Mouse (Mus musculus) limb, embryonic 10.5 days (tissue): ENCODE results near the gene Lin7b. TPM values are rescaled to one million over a fixed set of nuclear protein-coding genes. Genes with fewer than 3 reads are reported as not detected.

Source experiments
- DNase-seq: peaks from one replicate; pipeline ENCODE4 v3.0.0-alpha.2; 2017; ENCODE audit warnings: low spot score
- H3K27ac ChIP-seq: fragments of 300-500 bp; sonication (generic); 2 replicates; pipeline ENCODE4 v1.5.1; 2016; ENCODE audit warnings: mild to moderate bottlenecking
- H3K27me3 ChIP-seq: fragments of 300-500 bp; sonication (generic); 2 replicates; pipeline ENCODE4 v1.6.1; 2016; ENCODE audit warnings: low read depth, mild to moderate bottlenecking; ENCODE audit not compliant: poor library complexity, severe bottlenecking
- H3K36me3 ChIP-seq: fragments of 300-500 bp; sonication (generic); 2 replicates; pipeline ENCODE4 v1.6.1; 2016; ENCODE audit warnings: mild to moderate bottlenecking, moderate library complexity
- H3K4me1 ChIP-seq: fragments of 300-500 bp; sonication (generic); 2 replicates; pipeline ENCODE4 v1.6.1; 2016
- H3K4me3 ChIP-seq: fragments of 300-500 bp; sonication (generic); 2 replicates; pipeline ENCODE4 v1.5.1; 2016; ENCODE audit warnings: mild to moderate bottlenecking, moderate library complexity
- H3K9me3 ChIP-seq: fragments of 300-500 bp; sonication (generic); replicated peaks from 2 replicates; pipeline ENCODE4 v1.6.1; 2016; ENCODE audit warnings: mild to moderate bottlenecking
- WGBS: fragments of 180-500 bp; shearing (Covaris S2); methylation state at CpG from one replicate; pipeline ENCODE4 v1.1.7; 2016; 5-methylcytosine and 5-hydroxymethylcytosine counted together
- polyA plus RNA-seq: library from polyadenylated mRNA; unstranded; fragments of >200 nt; fragmentation: Nextera tagmentation; extraction: Ambion mirVana; gene quantifications from 2 replicates; pipeline ENCODE4 v1.2.1, GENCODE M21; 2016

Lin7b gene
- polyA plus RNA-seq, 1 experiment from 2014 or later, result 0.40 TPM

- Histone ChIP-seq H3K9me3 (no peaks in the 10 kb centered on the region), H3K4me3 (no peak overlapping the region), H3K27ac (no peak overlapping the region), H3K36me3 (peaks cover 59% of the 10 kb centered on the region), H3K27me3 (peaks cover 30% of the 10 kb centered on the region), H3K4me1 (peaks cover 29% of the 10 kb centered on the region)
- WGBS, result 88% methylated on average over 5 of the region's 5 CpGs
- no peak for DNase-seq
These were observed 2.0 kb upstream of the Lin7b start for GRCm38 (mm10) chr7:45372371-45372770.

- DNase-seq, result no peak
- peak overlapping the region; percentile 56; the same call in 1 of the 2 replicates for H3K27ac ChIP-seq
- H3K9me3 ChIP-seq, result no peaks in the 10 kb centered on the region
- WGBS, result 9% methylated on average over 52 of the region's 52 CpGs
- peaks cover 46% of the 10 kb centered on the region for H3K27me3 ChIP-seq
- peaks cover 45% of the 10 kb centered on the region for H3K4me1 ChIP-seq
- H3K36me3 ChIP-seq, result peaks cover 35% of the 10 kb centered on the region
- H3K4me3 ChIP-seq, result peak overlapping the region; percentile 62
These were observed 428 bp downstream of the Lin7b start for GRCm38 (mm10) chr7:45369836-45370474.

- Histone ChIP-seq H3K9me3 (no peaks in the 10 kb centered on the region), H3K4me1 (peaks cover 45% of the 10 kb centered on the region), H3K27ac (no peak overlapping the region), H3K27me3 (peaks cover 54% of the 10 kb centered on the region), H3K4me3 (no peak overlapping the region), H3K36me3 (peaks cover 28% of the 10 kb centered on the region)
- DNase-seq, result no peak
- WGBS, result 72% methylated on average over 16 of the region's 16 CpGs
These were observed 1.2 kb downstream of the Lin7b start for GRCm38 (mm10) chr7:45369022-45369745.

- H3K27ac ChIP-seq, result no peak overlapping the region
- H3K4me3 ChIP-seq, result peak overlapping the region; percentile 68; the same call in 1 of the 2 replicates
- peaks cover 45% of the 10 kb centered on the region for H3K4me1 ChIP-seq
- no peaks in the 10 kb centered on the region for H3K9me3 ChIP-seq
- 80% methylated on average over 15 of the region's 15 CpGs for WGBS
- peaks cover 64% of the 10 kb centered on the region for H3K27me3 ChIP-seq
- peaks cover 18% of the 10 kb centered on the region for H3K36me3 ChIP-seq
- DNase-seq, result no peak
These were observed 2.2 kb downstream of the Lin7b start for GRCm38 (mm10) chr7:45368178-45368577.

GRCm38 (mm10) chr7:45367020-45367880 lies 3.1 kb downstream of the Lin7b start:
- Histone ChIP-seq H3K4me3 (peak overlapping the region; percentile 68), H3K4me1 (peaks cover 51% of the 10 kb centered on the region), H3K27ac (peak overlapping the region; percentile 68), H3K27me3 (peaks cover 73% of the 10 kb centered on the region), H3K36me3 (peaks cover 9% of the 10 kb centered on the region), H3K9me3 (no peaks in the 10 kb centered on the region)
- peak; percentile 98 for DNase-seq
- under 1% methylated on average over 69 of the region's 70 CpGs for WGBS

GRCm38 (mm10) chr7:45366652-45367019 lies 3.7 kb downstream of the Lin7b start, which contains the start of gene Ppfia3:
Ppfia3 (minus strand) TSS chr7:45367019.
- Histone ChIP-seq H3K4me3 (peak within 1 kb of the TSS; percentile 68), H3K27ac (peak within 1 kb of the TSS; percentile 68), H3K4me1 (peaks cover 55% of the 10 kb centered on the region), H3K9me3 (no peaks in the 10 kb centered on the region), H3K27me3 (peaks cover 80% of the 10 kb centered on the region), H3K36me3 (peaks cover 3% of the 10 kb centered on the region; the same call in 1 of the 2 replicates)
- under 1% methylated on average over 25 of the region's 26 CpGs for WGBS
- no peak for DNase-seq

- H3K36me3 ChIP-seq, result no peaks in the 10 kb centered on the region
- H3K27me3 ChIP-seq, result peaks cover 86% of the 10 kb centered on the region
- peak overlapping the region; percentile 68 for H3K4me3 ChIP-seq
- DNase-seq, result peak; percentile 73
- 3% methylated on average over 35 of the region's 35 CpGs for WGBS
- peaks cover 55% of the 10 kb centered on the region for H3K4me1 ChIP-seq
- H3K9me3 ChIP-seq, result no peaks in the 10 kb centered on the region
- H3K27ac ChIP-seq, result peak overlapping the region; percentile 68
These were observed 4.4 kb downstream of the Lin7b start for GRCm38 (mm10) chr7:45365742-45366651.

- 81% methylated on average over 2 of the region's 2 CpGs for WGBS
- peaks cover 41% of the 10 kb centered on the region for H3K4me1 ChIP-seq
- H3K27me3 ChIP-seq, result peaks cover 83% of the 10 kb centered on the region
- no peak for DNase-seq
- H3K27ac ChIP-seq, result no peak overlapping the region
- H3K4me3 ChIP-seq, result no peak overlapping the region
- no peaks in the 10 kb centered on the region for H3K36me3 ChIP-seq
- no peaks in the 10 kb centered on the region for H3K9me3 ChIP-seq
These were observed 6.4 kb downstream of the Lin7b start for GRCm38 (mm10) chr7:45363983-45364382.

GRCm38 (mm10) chr7:45362801-45363200 lies 7.6 kb downstream of the Lin7b start:
- Histone ChIP-seq H3K27ac (no peak overlapping the region), H3K27me3 (peaks cover 74% of the 10 kb centered on the region), H3K4me3 (no peak overlapping the region), H3K36me3 (no peaks in the 10 kb centered on the region), H3K9me3 (no peaks in the 10 kb centered on the region), H3K4me1 (peaks cover 36% of the 10 kb centered on the region)
- WGBS, result 3% methylated on average over 13 of the region's 13 CpGs
- DNase-seq, result no peak

- Histone ChIP-seq H3K4me3 (peak overlapping the region; percentile 60), H3K27ac (peak overlapping the region; percentile 72), H3K27me3 (peaks cover 84% of the 10 kb centered on the region), H3K36me3 (no peaks in the 10 kb centered on the region), H3K9me3 (no peaks in the 10 kb centered on the region), H3K4me1 (peaks cover 25% of the 10 kb centered on the region)
- DNase-seq, result peak; percentile 81
- WGBS, result under 1% methylated on average over 43 of the region's 43 CpGs
These were observed 9.1 kb downstream of the Lin7b start for GRCm38 (mm10) chr7:45361243-45361804.

- H3K4me1 ChIP-seq, result peaks cover 17% of the 10 kb centered on the region
- H3K9me3 ChIP-seq, result no peaks in the 10 kb centered on the region
- H3K27me3 ChIP-seq, result peaks cover 81% of the 10 kb centered on the region
- DNase-seq, result no peak
- 0 out of 2 replicates have a peak overlapping the region, but pooled peaks have one; percentile 60 for H3K4me3 ChIP-seq
- 46% methylated on average over 18 of the region's 18 CpGs for WGBS
- no peaks in the 10 kb centered on the region for H3K36me3 ChIP-seq
- H3K27ac ChIP-seq, result no peak overlapping the region
These were observed 9.8 kb downstream of the Lin7b start for GRCm38 (mm10) chr7:45360404-45361125.
